8 mouse cellular contexts compared by ENCODE assay signal in the genomic region with DNA sequence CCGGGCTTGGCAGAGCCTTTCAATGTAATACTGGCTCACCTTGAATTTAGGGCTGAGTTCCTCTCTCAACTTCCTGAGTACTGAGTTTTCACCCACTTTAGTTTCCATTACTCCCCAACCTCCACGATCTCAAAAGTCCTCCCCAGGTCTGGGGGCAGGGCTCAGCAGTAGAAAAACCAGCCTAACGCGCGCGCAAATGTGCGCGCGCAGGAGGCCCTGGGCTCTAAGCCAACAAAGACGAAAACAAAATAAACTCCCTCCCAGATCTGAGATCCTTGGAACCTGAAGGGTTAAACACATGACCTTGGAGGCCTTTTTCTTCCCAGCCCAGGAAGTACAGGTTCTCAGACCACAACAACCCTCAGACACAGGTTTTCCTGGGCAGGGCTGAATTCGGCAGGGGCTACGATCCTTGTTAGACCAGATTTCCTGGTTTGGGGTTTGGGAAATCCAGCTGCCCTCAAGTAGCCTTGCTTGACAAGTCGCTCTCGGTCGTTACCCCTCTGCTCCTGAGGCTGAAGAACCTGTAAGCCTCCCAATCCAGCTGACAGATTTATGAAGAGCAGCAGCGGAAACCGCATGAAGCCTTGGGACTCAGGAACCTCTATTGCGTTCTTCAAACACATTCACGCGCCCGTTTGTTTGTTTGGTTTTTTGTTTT. TPM values are rescaled to one million over a fixed set of nuclear protein-coding genes. Genes with fewer than 3 reads are reported as not detected.
A peak's percentile ranks its signal among the peaks of the same experiment; 100 is the strongest.
DNase-seq lines count a peak whose midpoint lies in the region; ATAC-seq lines count a peak whose summit lies in the region.

No protein-coding gene starts in this region.

- no peak overlapping the region for H3K4me3 ChIP-seq in hindbrain, embryonic 12.5 days
- H3K4me3 ChIP-seq in hindbrain, embryonic 13.5 days = no peak overlapping the region
- no peak overlapping the region for H3K4me3 ChIP-seq in hindbrain, embryonic 16.5 days (ENCODE audit: low read length)
- H3K4me3 ChIP-seq in liver, embryonic 13.5 days (replicated peaks) = peak overlapping the region; percentile 18

- DNase-seq in embryo, embryonic 9.5 days (ENCODE audit: extremely low spot score) = peak; percentile 16
- no peak for DNase-seq in liver, embryonic 13.5 days
- DNase-seq in ovary, adult 18-20 months (ENCODE audit: low spot score) = peak; percentile 45
- DNase-seq in urinary bladder, postnatal 4 days (ENCODE audit: low spot score in 2 of 2) = peak; percentile 51 to 64
- DNase-seq in cerebellum, adult 9-11 months = no peak

- H3K9me3 ChIP-seq in hindbrain, embryonic 12.5 days (replicated peaks) = no peaks in the 10 kb centered on the region
- no peaks in the 10 kb centered on the region for H3K9me3 ChIP-seq in hindbrain, embryonic 13.5 days
- no peaks in the 10 kb centered on the region for H3K9me3 ChIP-seq in hindbrain, embryonic 16.5 days (ENCODE audit: control insufficient read depth, low read length)
- no peaks in the 10 kb centered on the region for H3K9me3 ChIP-seq in liver, embryonic 13.5 days (replicated peaks)

- no peaks in the 10 kb centered on the region for H3K27me3 ChIP-seq in hindbrain, embryonic 12.5 days
- no peaks in the 10 kb centered on the region for H3K27me3 ChIP-seq in hindbrain, embryonic 13.5 days
- H3K27me3 ChIP-seq in hindbrain, embryonic 16.5 days (replicated peaks; ENCODE audit: control insufficient read depth, insufficient read depth, low read length) = no peaks in the 10 kb centered on the region
- H3K27me3 ChIP-seq in liver, embryonic 13.5 days = no peaks in the 10 kb centered on the region

- no peak for ATAC-seq in hindbrain, embryonic 12.5 days (ENCODE audit: low FRiP score)
- ATAC-seq in hindbrain, embryonic 13.5 days (ENCODE audit: low FRiP score) = no peak
- ATAC-seq in hindbrain, embryonic 16.5 days = no peak
- no peak for ATAC-seq in liver, embryonic 13.5 days (ENCODE audit: low read depth)

- no peaks in the 10 kb centered on the region for H3K36me3 ChIP-seq in hindbrain, embryonic 12.5 days
- no peaks in the 10 kb centered on the region for H3K36me3 ChIP-seq in hindbrain, embryonic 13.5 days
- H3K36me3 ChIP-seq in hindbrain, embryonic 16.5 days (ENCODE audit: control insufficient read depth, insufficient read depth, low read length) = no peaks in the 10 kb centered on the region
- no peaks in the 10 kb centered on the region for H3K36me3 ChIP-seq in liver, embryonic 13.5 days

- 53% methylated on average over 21 of the region's 21 CpGs for WGBS in hindbrain, embryonic 12.5 days
- WGBS in hindbrain, embryonic 13.5 days = 56% methylated on average over 21 of the region's 21 CpGs
- 55% methylated on average over 21 of the region's 21 CpGs for WGBS in hindbrain, embryonic 16.5 days
- 25% methylated on average over 21 of the region's 21 CpGs for WGBS in liver, embryonic 13.5 days (ENCODE audit: insufficient replicate concordance)

- H3K4me2 ChIP-seq in hindbrain, embryonic 12.5 days (replicated peaks) = peak overlapping the region; percentile 26
- no peak overlapping the region for H3K4me2 ChIP-seq in hindbrain, embryonic 13.5 days
- H3K4me2 ChIP-seq in hindbrain, embryonic 16.5 days (ENCODE audit: low read length) = peak overlapping the region; percentile 32
- peak overlapping the region; percentile 54 for H3K4me2 ChIP-seq in liver, embryonic 13.5 days

- H3K27ac ChIP-seq in hindbrain, embryonic 12.5 days = no peak overlapping the region
- no peak overlapping the region for H3K27ac ChIP-seq in hindbrain, embryonic 13.5 days
- H3K27ac ChIP-seq in hindbrain, embryonic 16.5 days (ENCODE audit: low read depth, low read length) = no peak overlapping the region
- H3K27ac ChIP-seq in liver, embryonic 13.5 days = no peak overlapping the region

- no peak overlapping the region for H3K9ac ChIP-seq in hindbrain, embryonic 12.5 days
- H3K9ac ChIP-seq in hindbrain, embryonic 13.5 days = no peak overlapping the region
- no peak overlapping the region for H3K9ac ChIP-seq in hindbrain, embryonic 16.5 days (ENCODE audit: low read depth, low read length)
- H3K9ac ChIP-seq in liver, embryonic 13.5 days = peak overlapping the region; percentile 49; the same call in 1 of the 2 replicates

- peaks cover 10% of the 10 kb centered on the region for H3K4me1 ChIP-seq in hindbrain, embryonic 12.5 days
- H3K4me1 ChIP-seq in hindbrain, embryonic 13.5 days (replicated peaks) = peaks cover 8% of the 10 kb centered on the region
- H3K4me1 ChIP-seq in hindbrain, embryonic 16.5 days (ENCODE audit: control insufficient read depth, insufficient read depth, low read depth, low read length) = peaks cover 4% of the 10 kb centered on the region
- H3K4me1 ChIP-seq in liver, embryonic 13.5 days (replicated peaks) = peaks cover 29% of the 10 kb centered on the region

RNA-seq across cellular contexts. Expression of a gene that starts 45.6 kb away (rescaled TPM):
- 465 and 485 TPM in 2 replicates for polyA plus RNA-seq in hindbrain, embryonic 12.5 days (2016; fragmentation: Nextera tagmentation; extraction: Ambion mirVana)
- 482 and 500 TPM in 2 replicates for polyA plus RNA-seq in hindbrain, embryonic 13.5 days (2015; fragmentation: Nextera tagmentation; extraction: Ambion mirVana)
- polyA plus RNA-seq in hindbrain, embryonic 16.5 days (2015; fragmentation: Nextera tagmentation; extraction: Ambion mirVana) = 383 and 395 TPM in 2 replicates
- polyA plus RNA-seq in liver, embryonic 13.5 days (2015; fragmentation: Nextera tagmentation; extraction: Ambion mirVana) = 336 and 337 TPM in 2 replicates

Comparison
In these comparisons a context has a peak if more than half of its experiments do, and no peak if none do; other contexts are left out.
1. DNase-seq: peak in embryo, embryonic 9.5 days (single experiment), ovary, adult 18-20 months (single experiment) and urinary bladder, postnatal 4 days (2 of 2); none in liver, embryonic 13.5 days (single experiment) and cerebellum, adult 9-11 months (single experiment).